Mouse (Mus musculus) heart, postnatal 0 days (tissue): ENCODE results near the gene Traf4.

Source experiments
- CTCF ChIP-seq: IDR thresholded peaks from 2 replicates; pipeline ENCODE4 v1.5.1; 2016; ENCODE audit warnings: antibody characterized with exemption, control low read depth, low read depth
- EP300 ChIP-seq: IDR thresholded peaks from 2 replicates; pipeline ENCODE4 v1.6.1; 2016; ENCODE audit warnings: antibody characterized with exemption, low read depth

DNA sequence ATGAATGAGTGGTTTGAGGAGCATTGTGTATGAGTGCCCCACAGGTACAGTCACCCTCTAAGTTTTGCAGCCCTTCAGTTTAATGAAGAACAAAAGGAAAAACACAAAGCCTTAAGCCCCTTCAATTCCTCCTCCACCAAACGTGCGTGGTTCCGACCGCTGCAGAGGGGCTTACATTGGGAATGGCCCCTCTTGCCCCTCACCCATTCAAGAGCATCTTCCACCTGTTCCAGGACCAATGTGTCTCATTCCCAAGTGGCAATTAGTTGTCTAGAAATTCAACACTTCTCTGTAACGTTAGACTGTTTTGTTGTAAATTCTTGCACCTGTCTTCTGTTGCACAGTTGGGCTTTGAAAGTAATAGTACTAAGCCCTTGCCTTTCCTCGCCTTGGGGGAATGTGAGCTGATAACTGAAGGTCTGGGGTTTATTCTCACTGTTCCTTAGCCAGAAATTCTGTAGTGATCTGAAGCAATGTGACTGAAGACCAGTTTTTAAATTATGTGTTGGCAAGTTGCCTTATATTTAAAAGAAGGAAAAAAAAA, 9.2 kb downstream of the Traf4 start:
- TF ChIP-seq CTCF (no peak), EP300 (no peak)
